Mouse (Mus musculus) left cerebral cortex, postnatal 36 days (tissue): ENCODE results near the gene Rpa1. TPM values are rescaled to one million over a fixed set of nuclear protein-coding genes. Genes with fewer than 3 reads are reported as not detected.
A peak's percentile ranks its signal among the peaks of the same experiment; 100 is the strongest.
"Not testable (repeated sequence)": the region's sequence is repeated elsewhere in the genome, so short reads cannot be mapped to it uniquely, and the experiment has no call there.

ENCODE experiments used
- DNase-seq, 2 experiments: peaks; one replicate each; pipeline ENCODE4 v3.0.0; 2021 to 2022; ENCODE audit warnings: low spot score in 2 of 2, mixed read lengths in 1 of 2
- intact Hi-C: fragments of 180-260 bp; cut with DNase I; formaldehyde crosslinking; loops from one replicate; pipeline ENCODE4 v1.15.1; 2025
- total RNA-seq, 2 experiments: library from RNA; stranded (reverse); gene quantifications; 2 replicates each; pipeline ENCODE4 v1.2.3; 2021

Gene Rpa1
- total RNA-seq = 10 to 100 TPM; 44.0 to 47.1 TPM

DNA sequence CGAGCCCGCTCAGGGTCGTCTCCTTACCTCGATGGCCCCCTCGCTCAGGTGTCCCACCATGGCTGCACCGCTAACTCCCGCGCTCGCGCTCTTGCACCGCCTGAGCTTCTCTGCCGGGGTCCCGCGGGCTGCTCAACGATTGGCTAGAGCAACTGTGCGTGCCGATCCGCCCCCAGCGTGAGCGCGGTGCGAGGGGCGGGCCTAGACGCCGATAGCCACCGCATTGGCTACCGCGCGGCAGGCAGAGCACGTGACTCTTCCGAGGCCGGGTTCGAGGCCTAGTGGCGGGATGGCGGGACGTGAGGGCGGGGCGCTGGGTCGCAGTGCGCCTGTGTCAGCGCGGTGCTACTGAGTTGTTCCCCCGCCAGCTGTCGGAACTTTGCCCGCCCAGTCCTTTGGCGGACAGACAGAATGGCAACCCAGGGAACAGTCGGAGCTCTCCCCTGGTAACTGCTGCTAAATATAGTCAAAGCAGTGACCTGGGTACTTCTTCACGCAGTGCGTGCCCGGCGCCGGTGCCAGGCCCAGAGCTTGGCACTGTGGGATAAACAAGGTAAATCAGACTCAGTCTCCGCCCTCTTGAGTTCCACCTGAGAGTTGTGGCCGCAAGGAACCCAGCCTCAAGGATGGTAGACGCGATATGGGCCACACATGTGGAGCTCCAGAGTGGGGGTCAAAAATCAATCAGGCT lies at the start of gene Rpa1, which contains the start of gene Smyd4:
Rpa1 (minus strand) TSS at position 126 of the 691 bp plus-strand sequence.
Smyd4 (plus strand) TSS at position 235 of the 691 bp plus-strand sequence.
- intact Hi-C loops = loop anchor here (5.0 kb wide), 1 partner anchor 114 kb away; the partner anchor contains the start of gene Tlcd2
- DNase-seq = peak; percentile 93 to 96

GRCm38 (mm10) chr11:75397452-75397851 lies 49.3 kb upstream of the Rpa1 start:
- intact Hi-C loops = no loop called here

GRCm38 (mm10) chr11:75395611-75396010 lies 47.5 kb upstream of the Rpa1 start:
- no peak for DNase-seq
- intact Hi-C loops = no loop called here

More at GRCm38 (mm10) chr11:75397452-75397851, 49.3 kb upstream of the Rpa1 start:
- DNase-seq = no peak

- intact Hi-C loops = loop anchor here (2.0 kb wide), 1 partner anchor 205 kb away; the partner anchor contains the start of gene Ovca2
- not testable (repeated sequence) for DNase-seq
Measured at GRCm38 (mm10) chr11:75383529-75383928, 35.4 kb upstream of the Rpa1 start.

DNA sequence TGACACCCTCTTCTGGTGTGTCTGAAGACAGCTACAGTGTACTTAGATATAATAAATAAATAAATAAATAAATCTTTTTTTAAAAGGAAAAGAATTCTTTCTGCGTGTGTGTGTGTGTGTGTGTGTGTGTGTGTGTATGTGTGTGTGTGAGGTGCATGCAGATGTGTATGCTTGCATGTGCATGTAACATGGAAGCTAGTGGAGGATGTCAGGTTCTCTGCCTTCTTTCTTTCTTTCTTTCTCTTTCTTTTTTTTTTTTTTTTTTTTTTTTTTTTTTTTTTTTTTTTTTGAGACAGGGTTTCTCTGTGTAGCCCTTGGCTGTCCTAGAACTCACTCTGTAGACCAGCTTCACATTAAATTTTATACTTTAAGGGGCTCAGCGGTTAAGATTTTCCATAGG lies 30.7 kb upstream of the Rpa1 start:
- DNase-seq, intact Hi-C loops: not testable (repeated sequence)

DNA sequence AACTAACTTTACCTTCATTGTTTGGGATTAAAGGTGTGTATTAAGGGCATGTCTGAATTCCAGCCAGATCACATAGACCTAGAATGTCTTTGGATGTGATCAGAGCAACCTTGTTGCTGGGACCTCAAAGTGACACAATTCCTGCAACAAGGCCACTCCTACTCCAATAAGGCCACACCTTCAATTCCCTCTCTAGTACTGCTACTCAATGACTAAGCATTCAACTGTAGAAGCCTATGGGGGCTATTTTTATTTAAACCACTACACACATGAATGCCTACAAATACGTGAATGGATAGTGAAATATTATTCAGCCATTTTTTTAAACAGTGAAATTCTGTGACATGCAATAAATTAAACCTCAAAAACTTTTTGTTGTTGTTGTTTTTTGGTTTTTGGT lies 29.0 kb upstream of the Rpa1 start:
- no peak for DNase-seq

GRCm38 (mm10) chr11:75355475-75355874 lies 7.4 kb upstream of the Rpa1 start:
- no peak for DNase-seq
- intact Hi-C loops = no loop called here

More for the DNA sequence above, 29.0 kb upstream of the Rpa1 start:
- intact Hi-C loops = no loop called here

DNA sequence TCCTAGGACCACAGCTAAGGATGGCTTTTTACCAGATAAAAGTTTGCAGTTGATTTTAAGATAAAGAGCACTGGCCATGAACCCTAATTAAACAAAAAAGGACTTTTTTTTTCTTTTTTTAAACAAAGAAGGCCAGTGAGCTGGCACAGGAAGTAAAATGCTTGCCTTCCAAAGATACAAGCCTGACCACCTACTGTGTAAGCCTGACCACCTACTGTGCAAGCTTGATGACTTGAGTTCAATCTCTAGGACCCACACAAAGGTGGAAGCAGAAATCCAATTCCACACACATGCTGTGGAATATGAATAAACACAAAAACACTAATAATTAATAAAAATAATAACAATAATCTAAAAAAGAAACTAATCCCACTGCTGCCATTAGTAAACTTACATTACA lies 3.1 kb upstream of the Rpa1 start:
- intact Hi-C loops = no loop called here
- DNase-seq = no peak

- intact Hi-C loops = loop anchor here (5.0 kb wide), 1 partner anchor 113 kb away; the partner anchor contains the start of gene Tlcd2
- no peak for DNase-seq
Measured at GRCm38 (mm10) chr11:75348890-75349261, 752 bp upstream of the Rpa1 start.

DNA sequence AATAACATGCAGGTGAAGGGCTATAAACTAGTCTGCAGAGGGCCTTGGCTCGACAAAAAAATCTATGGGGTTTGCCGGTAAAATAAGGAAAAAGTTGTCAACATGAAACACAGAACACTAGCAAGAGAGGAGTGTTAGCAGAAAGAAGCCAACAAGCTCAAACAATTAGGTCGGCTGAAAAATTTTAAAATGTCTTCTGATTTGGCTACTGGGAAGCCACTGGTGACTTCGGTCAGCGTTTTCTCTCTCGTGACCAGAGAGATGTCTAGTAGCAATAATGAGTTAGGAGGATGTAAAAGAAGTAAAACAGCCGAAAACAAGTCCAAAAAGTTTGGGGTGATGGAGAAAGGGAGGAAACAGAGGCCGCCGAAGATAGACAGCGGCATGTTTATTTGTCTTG lies 528 bp downstream of the Rpa1 start:
- intact Hi-C loops = loop anchor here (5.0 kb wide), 1 partner anchor 115 kb away; the partner anchor contains the start of gene Tlcd2
- no peak for DNase-seq

- DNase-seq = no peak
- intact Hi-C loops = loop anchor here (5.0 kb wide), 1 partner anchor 115 kb away; the partner anchor contains the start of gene Tlcd2
Measured at GRCm38 (mm10) chr11:75347188-75347585, 937 bp downstream of the Rpa1 start.

GRCm38 (mm10) chr11:75346556-75347187 lies 1.5 kb downstream of the Rpa1 start:
- DNase-seq = no peak
- intact Hi-C loops = loop anchor here (5.0 kb wide), 1 partner anchor 116 kb away; the partner anchor contains the start of gene Tlcd2

GRCm38 (mm10) chr11:75344716-75345115 lies 3.4 kb downstream of the Rpa1 start:
- intact Hi-C loops = loop anchor here (5.0 kb wide), 1 partner anchor 118 kb away; the partner anchor contains the start of gene Tlcd2
- DNase-seq = no peak

- intact Hi-C loops = no loop called here
- no peak for DNase-seq
Measured at GRCm38 (mm10) chr11:75344163-75344562, 4.0 kb downstream of the Rpa1 start.

- no peak for DNase-seq
Measured at GRCm38 (mm10) chr11:75343096-75343495, 5.0 kb downstream of the Rpa1 start.

DNA sequence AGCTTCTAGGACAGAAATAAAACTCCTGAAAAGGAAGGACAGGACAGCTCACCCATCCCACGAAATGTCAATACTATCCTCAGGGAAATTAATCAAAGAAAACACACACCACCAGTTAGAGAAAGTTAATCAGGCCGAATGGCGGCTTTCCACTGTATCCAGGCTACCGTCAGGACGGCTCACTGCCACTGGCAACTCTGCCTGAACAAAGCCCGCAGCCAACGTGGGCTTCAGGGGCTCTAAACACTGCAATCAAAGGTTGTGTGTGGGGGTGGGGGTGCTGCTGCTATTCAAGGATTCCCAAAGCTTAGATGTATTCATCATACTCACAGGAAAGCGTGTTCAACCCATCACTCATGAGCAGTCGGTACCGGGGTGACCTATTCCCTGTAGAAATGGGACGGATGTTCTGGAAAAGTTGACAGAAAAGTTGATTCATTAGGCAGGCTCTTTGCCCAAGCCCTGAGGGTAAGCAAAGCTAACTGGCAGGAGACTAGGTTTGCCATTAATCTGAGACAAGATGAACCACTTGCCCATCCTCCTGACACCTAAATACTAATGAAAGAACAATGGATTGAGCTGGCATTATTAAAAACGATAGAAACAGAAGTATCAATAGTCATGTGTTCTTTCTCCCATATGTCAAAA lies 7.3 kb downstream of the Rpa1 start:
- no peak for DNase-seq
- intact Hi-C loops = no loop called here

More at GRCm38 (mm10) chr11:75343096-75343495, 5.0 kb downstream of the Rpa1 start:
- intact Hi-C loops = no loop called here

GRCm38 (mm10) chr11:75340076-75340475 lies 8.0 kb downstream of the Rpa1 start:
- DNase-seq = no peak
- intact Hi-C loops = no loop called here

GRCm38 (mm10) chr11:75337246-75337645 lies 10.9 kb downstream of the Rpa1 start:
- intact Hi-C loops = no loop called here
- no peak for DNase-seq

DNA sequence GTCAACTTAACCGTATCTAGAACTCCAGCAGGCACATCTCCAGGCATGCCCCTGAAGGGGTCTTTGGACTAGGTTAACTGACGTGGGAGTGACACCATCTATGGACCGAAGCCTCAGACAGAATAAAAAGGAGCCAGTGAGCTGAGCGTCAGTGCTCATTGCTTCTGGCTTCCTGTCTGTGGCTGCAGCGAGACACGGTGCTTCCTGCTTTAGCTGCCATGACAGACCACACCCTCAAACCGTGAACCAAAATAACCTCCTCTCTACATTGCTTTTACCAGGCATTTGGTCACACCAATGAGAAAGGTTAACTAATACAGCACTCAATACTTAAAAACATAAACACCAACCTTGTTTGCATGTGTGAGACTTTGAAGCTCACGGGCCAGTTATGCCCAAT lies 11.4 kb downstream of the Rpa1 start:
- intact Hi-C loops = no loop called here
- DNase-seq = no peak

- intact Hi-C loops = no loop called here
- DNase-seq = no peak
Measured at GRCm38 (mm10) chr11:75325969-75326311, 22.2 kb downstream of the Rpa1 start.
